Mouse (Mus musculus): ENCODE measurements around the gene Golga1.

DNA sequence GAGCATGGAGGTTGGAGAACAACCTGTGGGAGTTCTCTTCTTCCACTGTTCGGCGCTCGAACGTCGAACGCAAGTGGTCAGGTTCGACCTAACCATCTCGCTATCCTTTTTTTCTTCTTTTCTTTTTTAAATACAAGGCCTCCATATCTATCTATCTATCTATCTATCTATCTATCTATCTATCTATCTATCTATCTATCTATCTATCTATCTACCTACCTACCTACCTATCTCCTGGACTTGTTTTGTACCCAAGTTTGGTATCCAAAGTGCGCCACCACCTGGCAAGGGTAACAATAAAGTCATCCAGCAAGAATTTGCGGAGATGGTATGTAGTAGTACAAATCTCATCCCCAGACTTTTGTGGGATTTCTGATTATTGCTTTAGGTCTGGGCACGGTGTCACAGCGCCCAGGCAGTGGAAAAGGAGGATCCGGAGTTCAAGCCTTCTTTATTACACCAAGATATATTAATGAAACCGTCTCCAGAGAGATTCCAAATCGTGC lies 59.7 kb downstream of the Golga1 start, which contains the start of gene Rpl35:
- TF ChIP-seq CTCF (IDR thresholded peaks at IDR 0.05; ENCODE audit: low read depth) (no peak), EP300 (IDR thresholded peaks at IDR 0.05; ENCODE audit: low read depth) (no peak)

All from heart, postnatal 0 days (tissue).